Mouse (Mus musculus) heart, postnatal 0 days (tissue): ENCODE data around the gene Ticam1.

ENCODE experiments used
- CTCF ChIP-seq: IDR thresholded peaks from 2 replicates; pipeline ENCODE4 v1.5.1; 2016; ENCODE audit warnings: antibody characterized with exemption, control low read depth, low read depth
- EP300 ChIP-seq: IDR thresholded peaks from 2 replicates; pipeline ENCODE4 v1.6.1; 2016; ENCODE audit warnings: antibody characterized with exemption, low read depth

- no peak for TF ChIP-seq CTCF
- no peak for TF ChIP-seq EP300
Observed at GRCm38 (mm10) chr17:56275842-56276480, 625 bp downstream of the Ticam1 start.
